Mouse (Mus musculus): ENCODE data around the gene Aoc3. TPM values are rescaled to one million over a fixed set of nuclear protein-coding genes. Genes with fewer than 3 reads are reported as not detected.

Aoc3 gene
- total and polyA plus RNA-seq, 3 experiments = 0.62 to 2.2 TPM; not detected in 1

- TF ChIP-seq BHLHE40 (IDR thresholded peaks at IDR 0.05; ENCODE audit: borderline replicate concordance, low read depth, low read length) (0 out of 2 replicates have a peak, but pooled peaks have one; percentile 5), E2F4 (IDR thresholded peaks at IDR 0.05; ENCODE audit: borderline replicate concordance, low read depth, low read length) (no peak), MYB (IDR thresholded peaks at IDR 0.05; ENCODE audit: low read depth, low read length) (no peak), POLR2A (IDR thresholded peaks at IDR 0.05; ENCODE audit: control insufficient read depth in 1 of 2, insufficient read depth in 1 of 2, low read depth in 1 of 2, low read length in 2 of 2, poor library complexity in 1 of 2) (peak; percentile 91 to 97), JUND (IDR thresholded peaks at IDR 0.05; ENCODE audit: low read depth, low read length) (0 out of 2 replicates have a peak, but pooled peaks have one; percentile 70), RCOR1 (IDR thresholded peaks at IDR 0.05; ENCODE audit: low read depth, low read length) (no peak), ZNF384 (IDR thresholded peaks at IDR 0.05; ENCODE audit: low read depth, low read length) (peak; percentile 35; the same call in 1 of the 2 replicates), CHD1 (IDR thresholded peaks at IDR 0.05; ENCODE audit: low read depth, low read length) (no peak), MAFK (IDR thresholded peaks at IDR 0.05; ENCODE audit: borderline replicate concordance, low read depth, low read length) (no peak), RAD21 (IDR thresholded peaks at IDR 0.05; ENCODE audit: low read depth, low read length) (peak; percentile 85), ZMIZ1 (IDR thresholded peaks at IDR 0.05; ENCODE audit: low read depth, low read length) (peak; percentile 92), MAZ (IDR thresholded peaks at IDR 0.05; ENCODE audit: low read depth, low read length) (peak; percentile 71; the same call in 1 of the 2 replicates), USF2 (IDR thresholded peaks at IDR 0.05; ENCODE audit: borderline replicate concordance in 1 of 2, insufficient read depth in 1 of 2, low read depth in 1 of 2, low read length in 2 of 2) (no peak), TAL1 (IDR thresholded peaks at IDR 0.05; ENCODE audit: low read length) (no peak), KAT2A (conservative IDR thresholded peaks at IDR 0.05; ENCODE audit: low read depth, low read length) (no peak; the same call in 1 of the 2 replicates), GABPA (IDR thresholded peaks at IDR 0.05; ENCODE audit: low read depth, low read length) (peak; percentile 63; the same call in 1 of the 2 replicates), ELF1 (IDR thresholded peaks at IDR 0.05; ENCODE audit: low read depth, low read length) (peak; percentile 98), EP300 (IDR thresholded peaks at IDR 0.05; ENCODE audit: low read depth in 1 of 2, low read length in 2 of 2) (no peak; a peak in 2 of 4 replicates), ETS1 (IDR thresholded peaks at IDR 0.05; ENCODE audit: low read depth, low read length) (peak; percentile 66; the same call in 1 of the 2 replicates), MYC (IDR thresholded peaks at IDR 0.05; ENCODE audit: low read depth, low read length) (no peak), ZC3H11A (IDR thresholded peaks at IDR 0.05; ENCODE audit: low read depth, low read length) (peak; percentile 53)
Observed at GRCm38 (mm10) chr11:101302004-101302798, 28.2 kb upstream of the Aoc3 start, which contains the start of gene Becn1 (continued).

- no peak for TF ChIP-seq CHD2 (IDR thresholded peaks at IDR 0.05; ENCODE audit: low read length)
- no peak for TF ChIP-seq BHLHE40 (IDR thresholded peaks at IDR 0.05; ENCODE audit: borderline replicate concordance, low read depth, low read length)
- 0 out of 2 replicates have a peak, but pooled peaks have one; percentile 20 for TF ChIP-seq GATA1 (IDR thresholded peaks at IDR 0.05; ENCODE audit: low read depth, low read length)
- Histone ChIP-seq H3K9ac (ENCODE audit: control insufficient read depth, low read depth, low read length, poor library complexity, severe bottlenecking) (no peak overlapping the region), H3K27me3 (ENCODE audit: control insufficient read depth in 1 of 2, insufficient read depth in 2 of 2, low read length in 2 of 2) (no peaks in the 10 kb centered on the region), H3K27ac (ENCODE audit: control insufficient read depth, low read depth, low read length) (no peak overlapping the region), H3K36me3 (ENCODE audit: control insufficient read depth in 1 of 2, insufficient read depth in 2 of 2, low read length in 2 of 2) (peaks cover 0 to 18% of the 10 kb centered on the region in 2 experiments; a peak in 2 of 4 replicates), H3K4me1 (ENCODE audit: control insufficient read depth in 1 of 2, insufficient read depth in 2 of 2, low read length in 2 of 2) (peaks cover 8 to 20% of the 10 kb centered on the region in 2 experiments), H3K4me3 (ENCODE audit: control insufficient read depth in 1 of 2, insufficient read depth in 1 of 2, low read depth in 2 of 2, low read length in 2 of 2) (no peak overlapping the region), H3K79me2 (ENCODE audit: control insufficient read depth, insufficient read depth, low read length, poor library complexity) (no peaks in the 10 kb centered on the region), H3K9me3 (replicated peaks; ENCODE audit: insufficient read depth, low read length) (no peaks in the 10 kb centered on the region)
- DNase-seq (ENCODE audit: low read depth, low spot score) = no peak
Observed at GRCm38 (mm10) chr11:101307744-101308143, 22.7 kb upstream of the Aoc3 start.

Data from MEL (cell line).